Mouse (Mus musculus) urinary bladder, postnatal 0 days (tissue): ENCODE data around the gene BC061212. TPM values are rescaled to one million over a fixed set of nuclear protein-coding genes. Genes with fewer than 3 reads are reported as not detected.

Source experiments
- polyA plus RNA-seq: library from polyadenylated mRNA; unstranded; fragments of >200 nt; fragmentation: Nextera tagmentation; extraction: Ambion mirVana; gene quantifications from 2 replicates; pipeline ENCODE4 v1.2.1, GENCODE M21; 2015

BC061212 gene
- not detected in 2 replicates for polyA plus RNA-seq

DNA sequence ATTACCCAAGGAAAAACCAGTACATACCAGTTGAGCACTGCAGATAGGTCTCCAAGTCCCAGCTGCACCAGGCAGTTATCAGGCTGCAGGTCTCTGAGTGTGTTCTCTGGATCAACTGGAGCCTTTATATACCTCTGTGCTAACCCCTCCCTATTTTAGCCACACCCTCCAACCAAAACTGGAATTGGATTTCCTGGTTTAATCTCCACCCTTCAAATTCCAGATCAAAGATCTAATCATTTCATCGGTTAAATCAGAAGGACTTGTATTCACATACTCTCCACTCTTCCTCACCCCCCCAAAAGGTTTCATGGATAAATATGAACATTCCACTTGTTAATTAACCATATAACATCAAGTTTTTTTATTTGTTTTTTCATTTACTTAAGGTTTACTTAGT is at the start of gene BC061212:
BC061212 (minus strand) TSS at position 101 of the 400 bp plus-strand sequence.

DNA sequence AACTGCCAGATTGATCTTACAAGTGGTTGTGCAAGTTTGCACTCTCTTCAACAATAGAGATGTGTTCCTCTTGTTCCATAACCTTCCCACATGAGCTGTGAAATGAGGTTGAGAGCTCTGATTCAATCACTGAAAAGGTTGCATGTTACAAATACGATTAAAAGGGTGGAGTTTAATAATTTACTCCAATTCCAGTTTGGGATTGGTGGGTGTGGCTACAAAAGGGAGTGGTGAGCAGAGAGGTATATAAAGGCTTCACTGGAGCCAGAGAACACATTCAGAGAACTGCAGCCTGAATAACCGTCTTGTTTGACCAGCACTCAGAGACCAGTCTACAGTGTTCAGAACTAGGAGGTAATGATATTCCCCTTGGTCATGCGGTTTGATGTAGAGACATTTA is 5.7 kb upstream of the BC061212 start, which contains the start of gene Gm6351:
Gm6351 (plus strand) TSS at position 301 of the 400 bp plus-strand sequence.

Other genes starting within 250 kb of the BC061212 start
- not detected in 2 replicates for gene Gm7792, start 226.8 kb downstream of the BC061212 start, polyA plus RNA-seq
- not detected in 2 replicates for gene Gm16429, start 141.5 kb downstream of the BC061212 start, polyA plus RNA-seq
- gene Gm6351, start 5.8 kb upstream of the BC061212 start, polyA plus RNA-seq = not detected in 2 replicates
- gene Gm3106, start 147.5 kb upstream of the BC061212 start, polyA plus RNA-seq = not detected in 2 replicates
- not detected in 2 replicates for gene A430089I19Rik, start 236.3 kb upstream of the BC061212 start, polyA plus RNA-seq
- gene Gm6502, start 243.9 kb upstream of the BC061212 start, polyA plus RNA-seq = not detected in 2 replicates